Mouse (Mus musculus): ENCODE results near the gene Mrpl34.
A peak's percentile ranks its signal among the peaks of the same experiment; 100 is the strongest.
"Not testable (repeated sequence)": the region's sequence is repeated elsewhere in the genome, so short reads cannot be mapped to it uniquely, and the experiment has no call there.

The Mrpl34 gene

DNA sequence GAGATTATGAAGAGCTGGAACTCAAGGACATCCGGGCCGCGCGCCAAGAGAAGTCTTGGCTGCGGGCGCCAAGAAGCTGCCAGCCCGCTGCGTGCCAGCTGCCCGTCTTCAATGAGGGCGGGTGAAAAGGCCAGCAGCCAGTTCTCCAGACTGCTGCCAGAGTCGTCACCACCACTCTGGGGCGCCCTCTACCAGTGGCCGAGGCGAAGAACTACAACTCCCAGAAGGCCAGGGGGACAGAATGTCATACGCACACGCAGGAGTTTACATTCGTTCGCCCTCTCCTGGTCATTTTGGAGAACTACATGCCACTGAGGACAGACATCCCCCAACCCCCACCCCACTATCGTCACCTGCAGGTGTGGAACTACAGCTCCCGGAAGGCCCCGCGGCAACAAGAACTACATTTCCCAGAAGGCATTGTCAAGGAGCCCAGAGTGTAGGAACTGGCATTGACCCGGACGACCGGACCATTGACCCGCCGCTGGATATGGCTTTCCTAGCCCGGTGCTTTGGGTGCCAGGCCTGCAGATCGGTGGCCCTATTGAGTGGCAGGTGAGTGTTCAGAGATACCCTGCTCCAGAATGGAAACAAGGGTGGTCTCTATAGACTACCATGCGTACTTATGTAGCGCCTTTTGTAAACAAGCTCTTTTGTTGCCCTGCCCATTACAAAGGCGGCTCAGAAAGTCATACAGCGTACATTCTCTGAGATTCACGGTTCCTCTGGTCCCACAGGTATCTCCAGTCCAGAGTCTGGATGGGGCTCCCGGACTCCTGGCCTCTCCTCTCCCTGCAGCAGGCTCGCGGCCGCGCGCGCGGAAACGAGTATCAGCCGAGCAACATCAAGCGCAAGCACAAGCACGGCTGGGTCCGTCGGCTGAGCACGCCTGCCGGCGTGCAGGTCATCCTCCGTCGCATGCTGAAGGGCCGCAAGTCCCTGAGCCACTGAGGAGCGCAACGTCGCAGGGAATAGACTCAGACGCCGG is at the start of gene Mrpl34:
TSS of gene Mrpl34 (plus strand) at position 447 of the 988 bp plus-strand sequence.
- peak; percentile 96 to 98 for DNase-seq (ENCODE audit: low spot score in 2 of 2)

DNA sequence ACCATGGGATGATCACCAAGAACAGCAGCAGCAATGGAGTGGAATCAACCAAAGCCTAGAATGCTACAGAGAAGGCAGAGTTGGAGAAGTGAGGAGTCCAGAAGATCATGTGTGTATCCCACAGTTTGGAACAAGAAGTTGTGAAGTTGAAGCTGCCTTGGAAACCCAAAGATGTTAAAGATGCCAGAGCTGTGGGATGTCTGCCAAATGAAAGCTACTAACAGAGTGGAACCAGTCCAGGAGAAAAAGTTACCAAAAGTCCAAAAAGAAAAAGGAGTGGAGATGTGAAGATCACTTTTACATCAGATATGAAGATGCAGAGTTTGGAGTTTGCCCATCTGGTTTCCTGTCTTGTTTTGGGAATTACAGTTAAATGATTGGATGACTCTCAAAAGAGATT is 42.6 kb upstream of the Mrpl34 start:
- no peak for DNase-seq (ENCODE audit: low spot score in 2 of 2)

DNA sequence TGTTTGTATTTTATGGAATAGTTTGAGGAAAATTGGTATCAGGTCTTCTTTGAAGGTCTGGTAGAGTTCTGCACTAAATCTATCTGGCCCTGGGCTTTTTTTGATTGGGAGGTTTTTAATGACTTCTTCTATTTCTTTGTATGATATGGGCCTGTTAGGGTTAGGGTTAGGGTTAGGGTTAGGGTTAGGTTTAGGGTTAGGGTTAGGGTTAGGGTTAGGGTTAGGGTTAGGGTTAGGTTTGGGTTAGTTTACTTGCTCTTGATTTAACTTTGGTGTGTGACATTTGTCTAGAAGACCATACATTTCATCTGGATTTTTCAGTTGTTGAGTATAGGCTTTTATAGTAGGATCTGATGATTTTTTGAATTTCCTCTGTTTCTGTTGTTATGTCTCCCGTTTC is 31.8 kb upstream of the Mrpl34 start:
- DNase-seq (ENCODE audit: low spot score in 2 of 2), result not testable (repeated sequence)

DNA sequence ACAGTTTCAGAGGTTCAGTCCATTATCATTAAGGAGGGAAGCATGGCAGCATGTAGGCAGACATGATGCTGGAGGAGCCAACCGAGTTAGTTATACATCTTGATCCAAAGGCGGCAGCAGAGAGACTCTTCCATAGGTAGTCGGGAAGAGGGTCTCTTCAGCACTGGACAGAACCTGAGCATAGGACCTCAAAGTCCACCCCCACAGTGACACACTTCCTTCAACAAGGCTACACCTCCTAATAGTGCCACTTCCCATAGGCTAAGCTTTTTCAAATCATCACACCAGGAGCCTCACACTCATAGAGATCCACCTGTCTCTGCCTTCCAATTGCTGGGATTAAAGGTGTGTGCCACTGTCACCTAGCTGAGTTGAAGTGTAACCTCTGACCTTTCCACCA is 27.7 kb upstream of the Mrpl34 start:
- DNase-seq (ENCODE audit: low spot score in 2 of 2), result no peak

DNA sequence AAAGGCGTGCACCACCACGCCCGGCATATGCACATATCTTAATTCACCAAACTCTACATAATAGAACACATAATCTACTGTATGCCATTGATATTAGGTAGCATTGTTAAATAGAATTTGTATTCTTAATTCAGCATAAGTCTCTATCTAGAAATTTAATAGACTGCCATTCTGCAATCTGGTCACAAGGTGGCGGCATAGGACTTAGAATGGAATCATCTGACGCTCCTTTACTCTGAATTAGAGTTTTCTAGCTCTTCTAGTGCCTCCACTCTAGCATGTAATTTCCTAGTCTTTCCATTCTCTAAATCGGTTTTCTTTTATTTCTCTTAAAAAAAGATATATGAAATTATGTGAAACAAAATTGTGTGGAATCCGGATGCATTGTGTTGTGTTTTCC is 23.4 kb upstream of the Mrpl34 start:
- no peak for DNase-seq (ENCODE audit: low spot score in 2 of 2)

DNA sequence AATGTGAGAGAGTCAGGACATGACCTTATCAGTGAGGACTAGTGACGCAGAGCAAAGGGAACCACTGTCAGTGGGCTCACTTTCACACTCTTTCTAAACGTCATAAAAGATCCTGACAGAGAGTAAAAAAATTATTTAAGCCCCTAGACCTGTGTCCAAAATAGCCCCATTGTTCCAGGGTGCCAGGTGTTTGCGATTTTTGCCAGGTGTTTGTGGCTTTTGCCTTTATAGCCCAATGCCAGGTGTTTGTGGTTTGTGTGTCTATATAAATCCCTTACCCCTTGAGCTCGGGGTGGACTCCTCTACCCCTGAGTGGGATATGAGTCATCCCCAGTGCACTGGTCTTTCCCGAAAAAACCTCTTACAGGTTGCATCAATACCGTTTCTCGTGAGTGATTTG is 19.7 kb upstream of the Mrpl34 start:
- no peak for DNase-seq (ENCODE audit: low spot score in 2 of 2)

DNA sequence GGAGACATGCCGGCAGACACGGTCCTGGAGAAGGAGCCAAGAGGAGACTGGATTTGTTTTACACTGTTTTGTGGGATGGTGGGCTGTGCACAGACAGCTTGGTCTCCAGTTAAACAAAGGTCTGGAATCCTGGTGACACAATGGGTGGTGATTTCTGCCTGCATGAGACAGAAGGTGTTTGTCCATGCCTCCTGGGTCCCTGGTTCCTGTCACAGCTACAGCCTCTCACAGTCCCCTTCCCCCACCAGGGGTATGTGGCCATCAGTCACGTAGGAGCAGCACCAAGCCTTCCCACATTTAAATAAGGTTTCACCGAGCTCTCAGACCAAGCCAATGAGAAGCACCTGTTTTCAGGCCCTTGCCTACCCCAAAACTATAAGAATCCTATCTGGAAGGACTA is 13.4 kb upstream of the Mrpl34 start:
- DNase-seq (ENCODE audit: low spot score in 2 of 2), result no peak

DNA sequence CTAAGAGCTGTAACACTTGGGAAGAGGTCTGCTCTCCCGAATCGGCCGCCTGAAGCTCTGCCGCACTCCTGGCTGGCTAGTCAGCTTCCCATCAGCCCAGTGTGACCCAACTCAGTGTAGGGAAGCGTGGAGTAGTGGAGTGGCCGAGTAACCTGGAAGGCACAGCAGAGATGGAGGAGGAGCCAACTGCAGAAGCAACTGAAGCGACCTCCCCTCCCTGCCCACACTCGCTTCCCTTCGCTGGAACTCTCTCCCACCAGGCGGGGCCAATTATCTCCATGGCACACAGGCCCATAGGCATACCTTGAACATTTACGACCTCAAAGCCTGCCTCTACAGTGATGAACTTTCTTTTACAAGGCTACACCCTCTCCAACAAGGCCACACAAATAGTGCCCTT is 13.0 kb upstream of the Mrpl34 start:
- DNase-seq (ENCODE audit: low spot score in 2 of 2), result no peak

DNA sequence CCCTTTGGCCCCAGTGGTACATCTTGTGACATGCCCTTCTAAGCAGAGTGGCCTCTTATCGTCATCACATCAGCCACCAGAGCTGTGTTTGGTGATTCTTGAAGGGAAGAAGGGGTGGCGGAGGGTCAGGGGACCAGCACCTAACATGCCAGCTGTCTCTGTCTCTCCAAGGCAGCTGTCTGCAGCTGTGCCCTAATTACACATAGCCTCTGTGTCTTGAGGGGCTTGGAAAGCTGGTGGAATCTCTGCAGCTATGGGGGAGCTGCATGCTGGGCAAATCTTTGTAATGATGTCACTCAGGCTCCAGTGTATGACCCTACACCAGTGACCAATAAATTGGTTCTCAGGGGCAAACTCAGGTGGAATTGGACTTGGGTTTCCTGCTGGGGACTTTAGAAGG is 12.1 kb upstream of the Mrpl34 start:
- DNase-seq (ENCODE audit: low spot score in 2 of 2), result no peak

DNA sequence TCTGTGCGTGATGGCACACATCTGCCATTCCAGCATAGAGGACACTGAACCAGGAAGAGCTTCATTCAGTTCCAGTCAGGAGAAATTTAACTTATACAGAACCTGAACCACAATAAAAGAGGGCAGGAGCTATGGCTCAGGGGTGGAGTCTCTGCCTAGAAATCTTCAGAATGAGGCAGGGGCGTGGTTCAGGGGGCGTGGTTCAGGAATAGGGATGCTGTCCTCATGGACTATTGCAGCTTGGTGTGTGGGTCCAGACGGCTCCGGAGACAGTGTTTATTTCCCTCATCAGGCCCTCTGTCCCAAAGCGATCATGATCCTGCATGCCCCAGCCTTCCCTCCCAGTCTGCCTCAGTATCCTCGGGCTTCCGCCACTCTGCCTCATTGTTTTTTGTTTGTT is 10.1 kb upstream of the Mrpl34 start:
- no peak for DNase-seq (ENCODE audit: low spot score in 2 of 2)

DNA sequence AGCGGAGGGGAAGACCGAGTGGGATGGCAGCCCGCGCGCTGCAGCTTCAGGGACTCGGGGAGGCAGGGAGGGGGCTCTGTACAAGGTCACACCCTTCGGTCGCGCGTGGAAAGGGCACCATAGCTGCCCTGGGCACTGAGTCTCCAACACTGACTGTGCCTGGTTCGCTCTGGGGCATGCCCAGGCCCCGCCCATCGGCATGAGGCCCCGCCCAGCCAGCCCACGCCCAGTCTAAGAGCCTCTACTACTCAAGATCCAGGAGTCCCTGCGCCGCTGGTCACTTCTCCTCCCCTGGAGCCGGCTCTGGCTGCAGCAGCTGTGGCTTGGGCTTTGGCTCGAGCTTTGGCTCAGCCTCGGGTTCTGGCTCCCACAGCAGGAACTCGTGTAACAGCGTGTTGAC is 7.9 kb upstream of the Mrpl34 start:
- DNase-seq (ENCODE audit: low spot score in 2 of 2), result no peak

DNA sequence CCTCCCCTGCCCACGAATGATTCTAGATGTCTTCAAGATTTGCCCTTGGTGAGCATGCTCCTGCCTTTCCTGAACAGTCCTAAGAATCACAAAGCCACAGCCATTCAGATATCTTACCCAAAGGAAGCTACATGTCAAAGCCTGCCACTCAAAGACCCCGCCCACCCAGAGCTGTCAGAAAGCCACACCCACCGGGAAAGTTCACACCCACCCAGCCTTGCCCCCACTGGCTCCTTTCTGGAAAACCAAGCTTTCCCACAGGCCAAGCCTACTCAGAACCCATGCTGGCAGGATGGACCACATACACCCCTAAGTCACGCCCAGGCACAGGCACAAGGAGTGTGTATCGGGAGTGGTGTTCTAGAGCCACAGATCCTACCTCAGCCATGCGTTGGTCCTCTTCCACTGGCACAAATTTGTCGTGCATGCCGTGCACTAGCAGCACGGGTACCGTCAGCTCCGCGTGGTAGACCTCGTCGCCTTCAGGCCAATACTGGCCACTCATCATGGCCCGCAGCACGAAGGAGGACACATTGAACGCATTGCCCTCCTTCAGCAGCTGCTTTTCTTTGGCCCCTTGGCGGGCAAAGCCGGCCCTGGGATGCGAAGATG is 7.0 kb upstream of the Mrpl34 start:
- no peak for DNase-seq (ENCODE audit: low spot score in 2 of 2)

DNA sequence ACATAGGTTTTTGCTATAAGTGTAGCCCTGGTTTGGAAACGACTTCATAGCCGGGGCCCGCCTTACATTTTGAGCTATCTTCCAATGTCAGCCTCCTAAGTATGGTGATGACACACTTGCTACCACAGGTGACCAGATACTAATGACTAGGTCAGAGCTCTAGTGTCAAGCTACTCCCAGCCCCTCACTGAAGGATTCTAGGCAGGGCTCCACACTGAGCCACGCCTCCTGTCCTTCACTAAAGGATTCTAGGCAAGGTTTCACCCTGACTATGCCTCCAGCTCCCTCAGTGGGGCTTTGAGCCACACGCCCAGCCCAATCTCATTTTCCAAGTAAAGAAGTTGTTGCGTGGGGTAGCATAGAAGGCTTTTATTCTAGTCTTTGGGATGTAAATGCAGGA is 4.0 kb upstream of the Mrpl34 start:
- no peak for DNase-seq (ENCODE audit: low spot score in 2 of 2)

DNA sequence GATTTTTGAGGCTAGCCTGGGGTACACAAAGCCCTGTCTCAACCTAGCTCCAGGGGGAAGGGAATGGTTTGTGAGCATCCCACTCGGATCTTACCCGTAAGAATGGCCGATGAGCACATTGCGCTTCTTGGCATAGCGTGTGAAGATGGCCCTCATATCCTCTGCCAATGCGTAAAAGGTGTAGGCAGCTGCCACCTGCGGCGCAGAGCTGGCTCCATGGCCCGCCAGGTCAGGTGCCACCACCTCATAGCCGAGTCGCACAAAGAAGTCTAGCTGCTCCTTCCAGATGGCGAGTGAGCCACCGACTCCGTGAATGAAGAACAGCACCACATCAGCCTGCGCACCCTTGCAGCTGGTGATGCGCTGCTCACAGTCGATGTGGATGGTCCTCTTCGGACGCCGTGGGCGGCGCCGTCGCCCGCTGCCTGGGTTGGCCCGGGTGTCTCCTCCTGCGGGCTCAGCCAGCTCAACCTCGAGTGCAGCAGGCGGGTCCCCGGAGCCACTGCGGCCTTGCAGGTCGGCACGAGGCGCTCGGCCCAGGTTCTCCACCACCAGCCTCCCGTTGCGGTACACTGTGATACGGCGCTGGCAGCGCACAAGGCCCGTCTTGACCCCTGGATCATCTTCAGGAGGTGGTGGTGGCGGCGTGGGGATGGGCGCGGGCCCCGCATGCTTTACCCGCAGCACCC is 3.5 kb upstream of the Mrpl34 start:
- DNase-seq (ENCODE audit: low spot score in 2 of 2), result no peak

DNA sequence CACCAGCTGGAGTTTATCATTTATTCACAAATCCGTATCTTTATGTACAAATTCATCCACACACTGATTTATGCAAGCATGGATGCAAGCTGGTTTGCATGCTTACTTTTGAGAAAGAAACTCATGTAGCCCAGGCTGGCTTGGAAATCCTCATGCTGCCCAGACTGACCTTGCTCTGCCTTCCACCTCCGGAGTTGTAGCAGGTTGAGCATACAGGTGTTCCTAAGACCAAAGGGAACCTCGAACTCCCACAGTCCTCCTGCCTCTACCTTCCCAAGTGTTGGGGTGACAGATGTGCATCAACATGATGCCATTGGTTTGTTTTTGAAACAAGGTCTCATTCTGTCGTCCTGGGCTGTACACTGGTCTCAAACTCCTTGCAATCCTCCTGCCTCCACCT is 2.6 kb upstream of the Mrpl34 start:
- DNase-seq (ENCODE audit: low spot score in 2 of 2), result no peak

DNA sequence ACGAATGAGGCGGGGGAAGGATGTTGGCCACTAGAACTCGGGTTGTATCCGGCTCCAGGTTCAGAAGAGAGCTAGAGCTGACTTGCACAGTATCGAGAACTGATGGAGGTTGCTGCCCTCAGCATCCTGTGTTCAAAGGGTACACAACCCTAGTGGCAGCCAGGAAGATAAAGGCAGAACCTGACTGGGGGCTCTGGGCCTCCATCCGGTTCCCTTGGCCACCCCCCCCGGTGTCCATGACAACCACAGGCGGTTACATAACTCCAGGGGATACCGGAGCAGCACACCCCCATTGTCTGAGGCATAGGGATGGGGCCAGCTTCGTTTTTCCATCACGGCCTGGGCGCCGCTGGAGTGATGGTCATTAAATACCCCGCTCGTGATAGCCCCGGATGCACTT is 2.0 kb upstream of the Mrpl34 start:
- DNase-seq (ENCODE audit: low spot score in 2 of 2), result no peak

DNA sequence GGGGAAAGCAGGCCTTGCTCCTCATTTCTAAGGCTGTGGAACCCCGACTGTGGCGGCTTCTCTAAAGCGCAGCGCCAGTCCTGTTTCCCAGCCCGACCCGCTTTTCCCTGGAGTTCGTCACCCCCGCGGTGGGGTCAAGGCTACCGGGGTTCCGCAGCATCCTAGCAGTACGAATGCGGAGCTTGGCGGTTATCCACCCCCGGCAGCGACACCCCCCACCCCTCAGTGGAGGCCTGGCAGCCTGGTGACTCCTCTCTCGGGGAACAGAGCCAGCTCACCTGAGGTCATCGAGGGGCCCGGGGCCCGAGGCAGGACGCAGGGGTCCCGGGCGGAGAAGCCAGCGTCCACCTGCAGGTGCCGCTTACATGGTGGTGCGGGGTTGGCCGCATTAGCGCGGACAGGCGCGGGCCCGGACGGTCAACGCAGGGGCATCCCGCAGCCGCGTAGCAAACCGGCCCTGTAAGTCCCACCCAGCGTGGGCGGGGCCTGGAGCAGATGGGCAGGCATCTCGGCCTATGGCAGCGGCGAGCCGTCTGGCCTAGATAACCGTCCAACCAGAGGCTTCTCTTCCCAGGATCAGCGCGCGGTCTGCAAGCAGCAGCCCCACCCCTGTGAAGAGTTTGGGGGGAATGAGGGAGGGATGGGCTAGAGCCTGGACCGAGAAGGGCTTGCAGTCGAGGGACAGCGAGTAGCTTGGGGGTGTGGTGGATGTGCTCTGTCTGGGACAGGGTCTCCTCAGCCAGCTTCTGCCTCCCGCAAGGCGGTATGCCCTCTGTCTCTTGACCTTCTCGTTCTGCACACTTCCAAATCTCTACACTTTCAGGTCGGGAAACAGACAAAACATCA is 1.3 kb upstream of the Mrpl34 start, which contains the start of gene Abhd8:
TSS of gene Abhd8 (minus strand) at position 468 of the 846 bp plus-strand sequence.
- DNase-seq (ENCODE audit: low spot score in 2 of 2), result peak; percentile 93 to 99

DNA sequence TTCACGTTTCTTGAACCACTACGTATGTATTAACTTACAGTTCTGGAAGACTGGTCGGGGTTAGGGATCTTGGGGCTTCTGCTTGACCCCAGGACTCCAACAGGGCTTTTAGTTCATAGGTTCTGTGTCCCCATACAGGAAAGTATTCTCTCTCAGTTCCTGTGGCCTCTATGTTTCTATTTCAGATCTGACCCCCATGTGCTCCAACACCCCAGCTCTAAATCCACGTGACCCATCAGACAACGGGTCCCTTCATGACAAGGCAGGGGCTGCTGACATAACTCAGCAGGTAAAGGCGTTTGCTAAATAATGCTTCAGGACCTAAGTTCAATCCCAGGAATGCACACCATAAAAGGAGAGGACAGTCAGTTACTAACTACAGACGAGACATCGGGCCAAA is 974 bp downstream of the Mrpl34 start:
- DNase-seq (ENCODE audit: low spot score in 2 of 2), result no peak

DNA sequence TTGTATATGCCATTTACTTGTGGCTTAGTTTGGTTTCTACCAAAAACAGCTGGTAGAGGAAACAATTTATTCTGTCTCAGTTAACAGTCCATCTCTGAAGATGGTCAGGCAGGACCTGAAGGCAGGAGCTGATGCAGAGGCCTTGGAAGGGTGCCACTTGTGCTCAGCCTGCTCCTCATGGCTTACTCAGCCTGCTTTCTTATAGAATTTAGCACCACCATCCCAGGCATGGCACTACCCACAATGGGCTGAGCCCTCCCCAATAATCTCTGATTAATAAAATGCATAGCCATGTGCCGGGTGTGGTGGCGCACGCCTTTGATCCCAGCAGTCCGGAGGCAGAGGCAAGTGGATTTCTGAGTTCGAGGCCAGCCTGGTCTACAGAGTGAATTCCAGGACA is 1.4 kb downstream of the Mrpl34 start:
- no peak for DNase-seq (ENCODE audit: low spot score in 2 of 2)

DNA sequence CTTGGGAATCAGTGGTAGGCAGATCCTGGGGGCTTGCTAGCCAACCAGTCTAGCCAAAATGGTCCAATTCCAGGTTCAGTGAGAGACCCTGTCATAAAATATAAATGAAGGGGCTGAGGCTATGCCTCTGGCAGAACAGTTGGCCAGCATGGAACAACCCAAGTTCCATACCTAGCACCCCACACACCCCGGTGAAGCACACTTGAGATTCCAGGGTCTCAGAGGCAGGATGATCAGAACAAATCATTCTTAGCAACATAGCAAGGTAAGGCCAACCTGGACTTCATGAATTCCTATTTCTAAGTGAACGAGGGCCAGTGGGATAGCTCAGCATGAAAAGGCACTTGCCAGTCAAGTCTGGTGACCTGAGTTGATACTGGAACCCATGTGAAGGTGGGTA is 2.4 kb downstream of the Mrpl34 start:
- no peak for DNase-seq (ENCODE audit: low spot score in 2 of 2)

DNA sequence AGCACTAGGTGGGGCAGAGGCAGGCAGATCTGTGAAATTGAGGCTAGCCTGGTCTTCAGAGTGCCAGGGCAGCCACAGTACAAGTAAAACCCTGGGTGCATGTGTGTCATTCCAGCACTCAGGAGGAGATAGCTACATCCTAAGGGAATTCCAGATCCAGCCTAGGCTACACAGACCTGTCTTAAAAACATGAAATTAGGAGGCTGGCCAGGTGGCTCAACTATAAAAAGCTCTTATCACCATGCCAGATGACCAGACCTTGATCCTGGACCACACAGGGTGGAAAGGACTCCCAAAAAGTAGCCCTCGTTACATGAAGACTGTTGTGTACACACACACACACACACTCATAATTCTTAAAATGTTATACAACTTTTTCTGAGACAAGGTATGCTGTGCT is 3.2 kb downstream of the Mrpl34 start:
- DNase-seq (ENCODE audit: low spot score in 2 of 2), result no peak

DNA sequence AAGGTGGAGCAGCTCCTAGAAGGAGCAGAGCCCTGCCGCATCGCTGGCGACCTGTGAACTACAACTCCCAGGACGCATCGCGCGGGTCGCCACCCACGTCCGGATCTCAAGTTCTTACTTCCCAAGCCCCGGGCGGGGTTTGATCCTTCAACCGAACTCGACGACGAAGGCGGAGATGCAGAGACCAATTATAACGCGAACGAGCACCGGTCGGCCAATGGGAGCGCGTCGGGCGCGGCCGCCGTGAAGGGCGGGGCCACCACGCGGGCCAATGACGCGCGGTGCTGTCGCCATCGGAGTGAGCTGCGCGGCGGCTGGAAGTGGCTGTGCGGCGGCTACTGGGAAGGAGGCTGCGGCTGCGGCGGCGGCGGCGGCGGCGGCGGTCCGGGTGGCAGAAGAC is 4.2 kb downstream of the Mrpl34 start, which contains the start of gene Dda1:
TSS of gene Dda1 (plus strand) at position 284 of the 400 bp plus-strand sequence.
- peak; percentile 85 to 97 for DNase-seq (ENCODE audit: low spot score in 2 of 2)

All from urinary bladder, adult 18-20 months (tissue).